Mouse (Mus musculus) G1E (cell line): Measurements from ENCODE around the gene Cnn3.

Experiments used
- CTCF ChIP-seq: IDR thresholded peaks from 2 replicates; pipeline ENCODE4 v1.5.1; 2012; ENCODE audit warnings: low read depth, low read length, inconsistent platforms, mixed read lengths
- GATA2 ChIP-seq: IDR thresholded peaks from 2 replicates; pipeline ENCODE4 v1.6.1; 2012; ENCODE audit warnings: low read depth, low read length, inconsistent platforms, borderline replicate concordance
- TAL1 ChIP-seq: conservative IDR thresholded peaks from 2 replicates; pipeline ENCODE4 v1.6.1; 2012; ENCODE audit warnings: low read depth, low read length, inconsistent platforms, mixed read lengths

DNA sequence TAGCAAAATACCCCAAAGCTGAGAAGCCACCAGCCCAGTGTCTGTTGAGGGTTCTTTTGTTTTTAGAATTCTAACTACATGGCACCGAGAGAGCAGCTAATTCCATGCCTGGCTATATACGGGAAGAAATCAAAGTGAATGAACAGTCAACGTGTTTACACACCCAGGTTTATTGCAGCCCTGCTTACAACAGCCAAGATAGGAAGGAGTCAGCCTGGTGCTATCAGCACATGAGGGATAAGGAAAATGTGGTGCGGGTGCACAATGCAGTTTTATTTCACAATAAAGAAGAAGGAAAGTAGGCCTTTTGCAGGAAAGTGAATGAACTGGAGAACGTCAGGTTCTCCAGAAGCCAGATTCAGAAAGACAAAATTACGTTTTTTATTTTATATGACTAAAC lies 14.8 kb upstream of the Cnn3 start:
- TF ChIP-seq CTCF (no peak), GATA2 (no peak), TAL1 (no peak)
